Mouse (Mus musculus) ES-E14 (cell line): Measurements from ENCODE around the gene Agrn. TPM values are rescaled to one million over a fixed set of nuclear protein-coding genes. Genes with fewer than 3 reads are reported as not detected.
A peak's percentile ranks its signal among the peaks of the same experiment; 100 is the strongest.

Source experiments
- DNase-seq: peaks from one replicate; pipeline ENCODE4 v3.0.0-alpha.2; 2013; ENCODE audit warnings: low read depth, low spot score
- H3K27ac ChIP-seq: 2 replicates; pipeline ENCODE4 v1.5.1; 2012; ENCODE audit warnings: low read depth, mild to moderate bottlenecking, low read length, moderate library complexity, mixed read lengths; ENCODE audit not compliant: poor library complexity, insufficient read depth, severe bottlenecking
- H3K36me3 ChIP-seq: 2 replicates; pipeline ENCODE4 v1.6.1; 2012; ENCODE audit warnings: mild to moderate bottlenecking, low read length, moderate library complexity, mixed read lengths; ENCODE audit not compliant: control insufficient read depth, poor library complexity, insufficient read depth, severe bottlenecking
- H3K4me1 ChIP-seq, 2 experiments: fragments of 150-350 bp in 1 of 2; sonication (generic) in 1 of 2; 2 replicates each; pipeline ENCODE4 v1.6.1; 2012; ENCODE audit warnings: low read length in 2 of 2, mild to moderate bottlenecking in 1 of 2, mixed read lengths in 1 of 2; ENCODE audit not compliant: control insufficient read depth in 2 of 2, insufficient read depth in 2 of 2, poor library complexity in 1 of 2
- H3K4me3 ChIP-seq, 2 experiments: fragments of 150-350 bp in 1 of 2; sonication (generic) in 1 of 2; 2 replicates each; pipeline ENCODE4 v1.5.1; 2012; ENCODE audit warnings: low read length in 2 of 2, low read depth in 1 of 2, mild to moderate bottlenecking in 1 of 2, mixed read lengths in 1 of 2; ENCODE audit not compliant: insufficient read depth in 1 of 2, poor library complexity in 1 of 2, severe bottlenecking in 1 of 2
- H3K9ac ChIP-seq: 2 replicates; pipeline ENCODE4 v1.6.1; 2012; ENCODE audit warnings: low read depth, mild to moderate bottlenecking, low read length, mixed read lengths; ENCODE audit not compliant: poor library complexity, insufficient read depth, severe bottlenecking
- H3K9me3 ChIP-seq: fragments of 150-350 bp; sonication (generic); 2 replicates; pipeline ENCODE4 v1.6.1; 2012; ENCODE audit warnings: low read depth, mild to moderate bottlenecking, low read length; ENCODE audit not compliant: control insufficient read depth, insufficient read depth
- CHD2 ChIP-seq: IDR thresholded peaks from 2 replicates; pipeline ENCODE4 v1.6.1; 2014; ENCODE audit warnings: mild to moderate bottlenecking, low read depth, low read length, inconsistent platforms
- HCFC1 ChIP-seq: IDR thresholded peaks from 2 replicates; pipeline ENCODE4 v1.6.1; 2012; ENCODE audit warnings: low read length, inconsistent platforms, borderline replicate concordance; ENCODE audit not compliant: insufficient read depth
- MAFK ChIP-seq: IDR thresholded peaks from 2 replicates; pipeline ENCODE4 v1.6.1; 2014; ENCODE audit warnings: mild to moderate bottlenecking, low read depth, low read length, inconsistent platforms; ENCODE audit not compliant: insufficient read depth
- ZC3H11A ChIP-seq: IDR thresholded peaks from 2 replicates; pipeline ENCODE4 v1.6.1; 2012; ENCODE audit warnings: low read depth, mild to moderate bottlenecking, inconsistent platforms, low read length, borderline replicate concordance
- ZNF384 ChIP-seq: IDR thresholded peaks from 2 replicates; pipeline ENCODE4 v1.6.1; 2012; ENCODE audit warnings: low read depth, low read length, inconsistent platforms
- in situ Hi-C, 2 experiments: fragments of 600-800 bp; cut with MboI; formaldehyde crosslinking; loops; one replicate each; pipeline ENCODE4 v1.15.1; 2025; ENCODE audit warnings: low sequenced_read_pairs in 2 of 2, inconsistent platforms in 1 of 2; ENCODE audit not compliant: unreplicated experiment in 2 of 2
- total RNA-seq: library from RNA; depleted of rRNA; stranded (reverse); fragments of 300-350 nt; gene quantifications from 2 replicates; pipeline ENCODE4 v1.2.3, GENCODE M21; 2012

Agrn gene
- total RNA-seq, 1 experiment = 214 TPM

DNA sequence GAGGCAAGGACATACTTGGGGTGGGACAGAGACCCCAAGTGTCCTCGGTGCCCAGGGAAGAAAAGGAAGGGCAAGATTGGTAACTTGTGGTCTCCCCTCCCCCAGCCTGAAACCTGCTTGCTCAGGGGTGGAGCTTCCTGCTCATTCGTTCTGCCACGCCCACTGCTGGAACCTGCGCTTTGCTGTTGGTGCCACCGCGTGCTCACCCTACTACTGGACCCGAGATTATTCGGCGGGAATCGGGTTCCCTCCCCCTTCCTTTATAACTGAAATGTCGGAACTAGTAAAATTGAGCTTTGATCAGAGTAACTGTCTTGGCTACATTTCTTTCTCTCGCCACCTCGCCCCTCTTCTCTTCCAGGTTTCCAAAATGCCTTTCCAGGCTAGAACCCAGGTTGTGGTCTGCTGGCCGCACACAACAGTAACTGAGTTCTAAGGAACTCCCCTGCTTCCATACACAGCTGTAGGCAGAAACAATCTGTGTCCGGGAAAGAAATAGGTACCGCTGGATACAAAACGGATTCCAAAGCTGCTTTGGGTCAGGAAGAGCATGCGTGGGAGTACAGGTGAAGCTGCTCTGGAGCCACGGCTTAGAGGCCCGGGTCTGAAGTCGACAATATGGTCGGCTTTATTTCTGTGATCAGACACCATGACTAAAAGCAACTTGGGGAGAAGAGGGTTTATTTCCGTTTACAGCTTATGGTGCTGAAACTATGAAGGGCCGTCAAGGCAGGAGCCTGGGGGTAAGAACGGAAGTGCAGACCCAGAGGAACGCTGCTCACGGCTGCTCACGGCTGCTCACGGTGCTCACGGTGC, 60.8 kb downstream of the Agrn start:
- Histone ChIP-seq H3K36me3 (no peaks in the 10 kb centered on the region), H3K9ac (peak overlapping the region; percentile 38; the same call in 1 of the 2 replicates), H3K4me3 (peak overlapping the region in 1 of 2 experiments; percentile 21; a peak in 1 of 4 replicates), H3K9me3 (no peaks in the 10 kb centered on the region), H3K4me1 (peaks cover 5 to 13% of the 10 kb centered on the region in 2 experiments; a peak in 2 of 4 replicates), H3K27ac (no peak overlapping the region)
- TF ChIP-seq CHD2 (no peak), HCFC1 (no peak), MAFK (no peak)
- in situ Hi-C loops = no loop called here
- no peak for DNase-seq

DNA sequence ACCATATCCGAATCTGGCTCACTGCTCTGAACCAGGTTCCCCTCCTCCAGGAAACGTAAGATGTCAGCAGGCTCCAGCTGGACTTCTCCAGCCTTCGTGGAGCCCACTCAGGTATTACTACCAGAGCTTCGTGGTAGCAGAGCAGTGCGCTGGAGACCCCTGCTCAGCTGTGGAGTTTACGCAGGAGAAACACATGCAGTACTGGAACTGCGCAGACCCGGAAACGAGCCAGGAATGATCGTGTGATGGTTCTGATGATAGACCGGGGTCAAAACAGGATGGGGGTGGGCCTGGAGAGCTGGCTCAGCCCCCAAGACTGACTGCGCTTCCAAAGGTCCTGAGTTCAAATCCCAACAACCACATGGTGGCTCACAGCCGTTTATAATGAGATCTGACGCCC, 61.5 kb downstream of the Agrn start:
- Histone ChIP-seq H3K9ac (no peak overlapping the region), H3K36me3 (no peaks in the 10 kb centered on the region), H3K9me3 (no peaks in the 10 kb centered on the region), H3K27ac (no peak overlapping the region), H3K4me3 (no peak overlapping the region), H3K4me1 (peaks cover 5 to 13% of the 10 kb centered on the region in 2 experiments; a peak in 2 of 4 replicates)
- DNase-seq = no peak
- TF ChIP-seq CHD2 (no peak), ZC3H11A (no peak), ZNF384 (no peak), HCFC1 (no peak), MAFK (no peak)
- in situ Hi-C loops = no loop called here

DNA sequence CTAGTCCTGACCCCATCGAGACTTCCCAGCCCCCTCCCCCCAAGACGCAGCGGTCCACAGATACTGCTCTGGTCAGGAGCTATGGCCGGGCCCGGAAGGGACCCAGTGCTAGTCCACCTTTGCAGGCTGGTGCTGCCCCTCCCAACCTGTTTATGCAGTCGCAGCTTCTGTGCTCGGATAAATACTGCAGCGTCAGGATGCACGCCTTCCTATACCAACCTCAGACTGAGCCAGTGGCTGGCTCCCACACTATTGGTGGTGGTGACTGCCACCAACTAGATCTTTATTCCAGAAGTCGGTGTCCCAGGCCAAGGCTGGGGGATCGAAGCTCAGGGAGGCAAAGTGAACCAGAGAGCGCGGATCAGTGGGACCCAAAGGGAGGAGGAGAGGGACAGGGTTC, 62.2 kb downstream of the Agrn start:
- no peaks in the 10 kb centered on the region for H3K9me3 ChIP-seq
- no peak for TF ChIP-seq ZC3H11A
- no peak for TF ChIP-seq MAFK
- no peak for TF ChIP-seq CHD2
- TF ChIP-seq ZNF384 = no peak
- TF ChIP-seq HCFC1 = no peak
- DNase-seq = no peak

DNA sequence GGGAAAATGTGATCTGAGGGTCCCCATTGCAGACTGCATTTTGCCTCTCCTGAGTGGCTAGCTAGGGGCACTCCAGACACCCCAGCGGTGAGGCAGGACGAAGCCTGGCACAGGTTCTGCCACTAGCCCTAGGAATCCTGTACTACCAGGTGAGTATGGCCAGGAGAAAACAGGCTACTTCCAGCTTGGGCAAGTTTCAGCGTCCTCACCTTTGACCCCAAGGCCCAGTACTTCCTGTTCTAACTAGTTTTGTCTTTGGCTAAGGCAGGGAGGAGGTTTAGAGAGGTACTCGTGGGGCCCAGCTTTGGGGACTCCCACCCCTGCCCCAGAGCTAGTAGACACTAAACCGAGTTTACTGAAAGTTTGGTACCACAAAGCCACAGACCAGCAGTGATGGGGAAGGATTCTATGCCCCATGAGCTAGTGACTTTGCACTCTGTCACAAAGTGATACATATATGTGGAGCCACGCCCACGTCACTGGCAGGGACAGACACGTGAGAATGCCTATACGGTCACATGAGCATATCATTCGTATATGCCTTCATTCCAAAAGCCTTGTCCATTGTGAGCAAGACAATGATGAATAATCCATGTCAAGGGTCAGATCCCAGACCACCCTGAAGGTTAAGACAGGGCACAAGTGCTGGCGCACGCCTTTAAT, 63.2 kb downstream of the Agrn start:
- no peaks in the 10 kb centered on the region for H3K9me3 ChIP-seq
- H3K27ac ChIP-seq = no peak overlapping the region
- H3K36me3 ChIP-seq = no peaks in the 10 kb centered on the region
- H3K9ac ChIP-seq = peak overlapping the region; percentile 2
- in situ Hi-C loops = no loop called here
- no peak for DNase-seq
- H3K4me3 ChIP-seq = peak overlapping the region; percentile 3 to 42; a peak in 2 of 4 replicates
- H3K4me1 ChIP-seq = peaks cover 5 to 13% of the 10 kb centered on the region in 2 experiments; a peak in 2 of 4 replicates
- no peak for TF ChIP-seq HCFC1
- 0 out of 2 replicates have a peak, but pooled peaks have one; percentile 6 for TF ChIP-seq MAFK

More for the DNA sequence above, 62.2 kb downstream of the Agrn start:
- Histone ChIP-seq H3K4me1 (peaks cover 5 to 13% of the 10 kb centered on the region in 2 experiments; a peak in 2 of 4 replicates), H3K27ac (no peak overlapping the region), H3K4me3 (peak overlapping the region in 1 of 2 experiments; percentile 1; a peak in 1 of 4 replicates), H3K9ac (no peak overlapping the region), H3K36me3 (no peaks in the 10 kb centered on the region)
- in situ Hi-C loops = no loop called here
